Mouse (Mus musculus) ovary, adult 2 months (tissue): ENCODE data around the gene Rps3a1. TPM values are rescaled to one million over a fixed set of nuclear protein-coding genes. Genes with fewer than 3 reads are reported as not detected.

Experiments used
- polyA plus RNA-seq: library from polyadenylated mRNA; depleted of rRNA; stranded (reverse); fragments of >200 nt; gene quantifications from 2 replicates; pipeline ENCODE4 v1.2.3, GENCODE M21; 2012; rRNA removed

Gene Rps3a1
- 121 and 200 TPM in 2 replicates for polyA plus RNA-seq

DNA sequence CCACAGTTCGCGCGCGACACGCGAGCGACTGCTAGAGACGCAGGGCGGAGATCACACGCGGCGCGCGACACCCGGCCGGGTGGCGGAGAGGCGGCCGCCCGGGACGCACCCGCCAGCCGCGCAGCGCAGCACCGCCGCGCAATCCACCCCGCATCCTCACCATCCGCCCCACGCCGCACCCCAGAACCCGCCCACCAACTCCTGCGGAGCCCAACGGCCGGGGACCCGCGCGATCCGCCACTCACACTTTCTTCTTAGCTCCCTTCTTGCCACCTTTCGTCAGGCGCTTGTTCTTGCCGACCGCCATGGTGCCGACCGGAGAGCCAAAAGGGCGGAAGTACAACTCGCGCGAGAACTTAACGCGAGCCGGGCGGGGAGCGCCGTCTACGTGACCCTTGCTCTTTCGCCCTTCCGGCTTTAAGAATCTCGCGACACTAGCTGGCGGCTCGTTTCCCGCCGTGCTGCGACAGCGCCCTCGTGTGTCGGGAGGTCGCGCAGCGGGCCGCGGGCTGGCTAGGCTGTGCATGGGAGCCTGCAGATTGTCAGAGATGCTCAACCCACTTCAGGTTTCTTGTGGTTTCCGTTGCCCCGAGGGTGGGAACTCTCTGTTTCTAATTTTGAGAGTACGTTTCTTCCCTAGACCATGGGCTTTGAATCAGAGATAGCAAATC lies at the start of gene Rps3a1:
Gene Rps3a1 (minus strand): TSS at position 440 of the 671 bp plus-strand sequence.

Other genes with a start within 250 kb of the Rps3a1 start
- gene Sh3d19, start 171.6 kb downstream of the Rps3a1 start, polyA plus RNA-seq = 75.7 and 100 TPM in 2 replicates
- gene Prss48, start 140.2 kb downstream of the Rps3a1 start, polyA plus RNA-seq = not detected in 2 replicates
- 10.8 and 12.0 TPM in 2 replicates for gene Lrba, start 82.0 kb upstream of the Rps3a1 start, polyA plus RNA-seq